Mouse (Mus musculus) hindbrain, embryonic 16.5 days (tissue): ENCODE measurements around the gene Tymp. TPM values are rescaled to one million over a fixed set of nuclear protein-coding genes. Genes with fewer than 3 reads are reported as not detected.

Experiments
- ATAC-seq: fragments of 200-750 bp; cut with Nextera tagmentation; 2 replicates; pipeline ENCODE4 v1.8.0; 2017; ENCODE audit warnings: moderate TSS enrichment, moderate library complexity
- H3K27ac ChIP-seq: fragments of 300-500 bp; sonication (generic); 2 replicates; pipeline ENCODE4 v1.5.1; 2014; ENCODE audit warnings: low read depth, mild to moderate bottlenecking, control low read depth, low read length, moderate library complexity
- H3K27me3 ChIP-seq: fragments of 300-500 bp; sonication (generic); replicated peaks from 2 replicates; pipeline ENCODE4 v1.6.1; 2014; ENCODE audit warnings: low read length; ENCODE audit not compliant: control insufficient read depth, insufficient read depth
- H3K36me3 ChIP-seq: fragments of 300-500 bp; sonication (generic); 2 replicates; pipeline ENCODE4 v1.6.1; 2014; ENCODE audit warnings: mild to moderate bottlenecking, low read length, moderate library complexity, mixed read lengths; ENCODE audit not compliant: control insufficient read depth, insufficient read depth
- H3K4me1 ChIP-seq: fragments of 300-500 bp; sonication (generic); 2 replicates; pipeline ENCODE4 v1.6.1; 2014; ENCODE audit warnings: low read depth, low read length; ENCODE audit not compliant: control insufficient read depth, insufficient read depth
- H3K4me2 ChIP-seq: fragments of 300-500 bp; sonication (generic); 2 replicates; pipeline ENCODE4 v1.6.1; 2014; ENCODE audit warnings: mild to moderate bottlenecking, low read length, control low read depth, moderate library complexity
- H3K4me3 ChIP-seq: fragments of 300-500 bp; sonication (generic); 2 replicates; pipeline ENCODE4 v1.5.1; 2014; ENCODE audit warnings: mild to moderate bottlenecking, low read length, control low read depth, moderate library complexity
- H3K9ac ChIP-seq: fragments of 300-500 bp; sonication (generic); 2 replicates; pipeline ENCODE4 v1.6.1; 2014; ENCODE audit warnings: low read depth, mild to moderate bottlenecking, control low read depth, low read length, moderate library complexity
- H3K9me3 ChIP-seq: fragments of 300-500 bp; sonication (generic); 2 replicates; pipeline ENCODE4 v1.6.1; 2014; ENCODE audit warnings: mild to moderate bottlenecking, low read length, moderate library complexity; ENCODE audit not compliant: control insufficient read depth
- WGBS: fragments of 180-500 bp; shearing (Covaris S2); extraction: QIAGEN DNeasy Blood & Tissue Kit; methylation state at CpG from one replicate; pipeline ENCODE4 v1.1.7; 2014; 5-methylcytosine and 5-hydroxymethylcytosine counted together
- polyA plus RNA-seq: library from polyadenylated mRNA; unstranded; fragments of >200 nt; fragmentation: Nextera tagmentation; extraction: Ambion mirVana; gene quantifications from 2 replicates; pipeline ENCODE4 v1.2.1, GENCODE M21; 2015

Tymp gene
- polyA plus RNA-seq, 1 experiment from 2014 or later = 2.6 TPM

DNA sequence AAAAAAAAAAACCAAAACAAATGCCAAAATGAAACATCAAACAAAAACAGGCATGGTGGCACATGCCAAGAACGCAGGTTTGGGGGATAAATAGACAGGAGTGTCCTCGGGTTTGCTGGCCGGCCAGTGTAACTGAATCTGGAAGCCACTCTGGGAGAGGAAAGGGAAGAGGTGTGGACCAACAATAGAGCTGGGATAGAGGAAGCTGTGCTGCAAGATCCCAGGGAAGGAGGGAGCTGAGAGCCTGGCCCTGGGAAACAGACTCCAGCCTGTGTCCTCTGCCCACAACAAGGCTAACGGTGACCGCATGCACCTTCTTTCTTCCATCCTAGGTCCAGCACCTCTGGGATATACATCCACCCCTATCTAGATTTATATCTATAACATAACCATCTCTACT lies 26.4 kb downstream of the Tymp start:
- Histone ChIP-seq H3K4me1 (peaks cover 10% of the 10 kb centered on the region), H3K9ac (no peak overlapping the region), H3K9me3 (no peaks in the 10 kb centered on the region), H3K27me3 (no peaks in the 10 kb centered on the region), H3K4me2 (no peak overlapping the region), H3K27ac (no peak overlapping the region), H3K4me3 (no peak overlapping the region), H3K36me3 (peaks cover 25% of the 10 kb centered on the region)
- ATAC-seq = no peak
- WGBS = 83% methylated on average over 5 of the region's 5 CpGs

DNA sequence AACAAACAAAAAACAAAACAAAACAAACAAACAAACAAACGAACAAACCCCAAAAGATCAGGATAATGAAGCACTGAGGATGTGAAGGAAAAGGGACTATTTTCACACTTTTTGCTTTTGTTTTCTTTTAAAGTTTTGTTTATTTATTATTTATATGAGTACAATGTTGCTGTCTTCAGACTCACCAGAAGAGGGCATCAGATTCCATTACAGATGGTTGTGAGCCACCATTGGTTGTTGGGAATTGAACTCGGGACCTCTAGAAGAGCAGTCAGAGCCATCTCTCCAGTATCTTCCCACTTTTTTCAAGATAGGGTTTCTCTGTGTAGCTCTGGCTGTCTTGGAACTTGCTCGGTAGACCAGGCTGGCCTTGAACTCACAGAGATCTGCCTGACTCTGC lies 33.5 kb downstream of the Tymp start:
- Histone ChIP-seq H3K9me3 (no peaks in the 10 kb centered on the region), H3K36me3 (no peaks in the 10 kb centered on the region), H3K27me3 (no peaks in the 10 kb centered on the region), H3K9ac (no peak overlapping the region), H3K4me2 (no peak overlapping the region), H3K4me3 (no peak overlapping the region), H3K4me1 (no peaks in the 10 kb centered on the region), H3K27ac (no peak overlapping the region)
- no peak for ATAC-seq
- WGBS = 91% methylated on average over 3 of the region's 3 CpGs

DNA sequence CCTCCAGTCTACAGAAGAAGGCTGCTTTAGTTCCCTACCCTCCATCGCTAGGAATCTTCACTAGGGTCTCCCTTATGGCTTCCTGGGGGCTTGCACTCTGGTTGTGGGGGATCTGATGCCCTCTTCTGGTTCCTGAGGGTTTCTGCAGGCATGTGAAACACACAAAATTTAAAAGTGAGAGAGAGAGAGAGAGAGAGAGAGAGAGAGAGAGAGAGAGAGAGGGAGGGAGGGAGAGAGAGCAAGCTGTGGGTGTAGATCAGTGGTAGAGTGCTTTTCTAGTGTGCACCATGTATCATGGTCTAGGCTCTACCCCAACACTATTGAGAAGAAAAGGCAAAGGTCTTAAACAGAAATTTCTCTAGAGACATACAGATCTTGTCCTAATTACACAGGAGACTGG lies 35.2 kb downstream of the Tymp start:
- Histone ChIP-seq H3K9me3 (no peaks in the 10 kb centered on the region), H3K4me3 (no peak overlapping the region), H3K9ac (no peak overlapping the region), H3K27ac (no peak overlapping the region), H3K4me1 (no peaks in the 10 kb centered on the region), H3K4me2 (no peak overlapping the region), H3K36me3 (no peaks in the 10 kb centered on the region), H3K27me3 (no peaks in the 10 kb centered on the region)
- ATAC-seq = no peak
- 45% methylated on average over 1 of the region's 1 CpGs for WGBS

DNA sequence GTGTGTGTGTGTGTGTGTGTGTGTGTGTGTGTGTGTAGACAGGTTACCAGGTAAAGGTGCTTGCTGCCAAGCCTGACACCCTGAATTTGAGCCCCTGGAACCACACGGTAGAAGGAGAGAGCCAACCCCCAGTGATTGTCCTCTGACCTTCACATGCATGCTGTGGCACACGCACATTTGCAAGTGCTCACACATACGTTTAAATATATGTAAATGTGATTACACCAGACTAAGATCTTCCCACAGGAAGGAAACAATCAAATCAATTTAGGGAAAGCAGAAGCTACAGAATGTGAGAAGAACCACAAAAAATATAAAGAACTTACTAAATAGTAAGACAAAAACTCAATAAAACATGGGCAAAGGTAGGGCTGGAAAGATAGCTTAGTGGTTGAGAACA lies 36.7 kb downstream of the Tymp start:
- H3K4me2 ChIP-seq = no peak overlapping the region

DNA sequence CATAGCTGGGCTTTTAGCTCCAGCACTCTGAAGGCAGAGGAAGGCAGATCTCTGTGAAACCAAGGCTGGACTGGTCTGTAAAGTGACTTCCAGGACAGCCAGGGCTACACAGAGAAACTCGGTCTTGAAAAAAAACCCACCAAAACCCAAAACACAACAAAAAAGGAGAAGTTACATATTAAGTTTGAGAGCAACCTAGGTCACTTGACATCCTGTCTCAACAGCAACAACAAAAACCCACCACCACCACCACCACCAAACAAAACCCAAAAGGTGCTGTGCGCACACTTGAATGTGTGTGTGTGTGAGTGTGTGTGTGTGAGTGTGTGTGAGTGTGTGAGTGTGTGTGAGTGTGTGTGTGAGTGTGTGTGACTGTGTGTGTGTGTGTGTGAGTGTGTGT lies 37.1 kb downstream of the Tymp start:
- Histone ChIP-seq H3K4me1 (no peaks in the 10 kb centered on the region), H3K36me3 (no peaks in the 10 kb centered on the region), H3K4me3 (no peak overlapping the region), H3K27me3 (no peaks in the 10 kb centered on the region), H3K4me2 (no peak overlapping the region), H3K9me3 (no peaks in the 10 kb centered on the region), H3K27ac (no peak overlapping the region), H3K9ac (no peak overlapping the region)
- 92% methylated on average over 2 of the region's 2 CpGs for WGBS
- ATAC-seq = no peak

More for the DNA sequence above, 36.7 kb downstream of the Tymp start:
- no peaks in the 10 kb centered on the region for H3K27me3 ChIP-seq
- no peaks in the 10 kb centered on the region for H3K36me3 ChIP-seq
- no peaks in the 10 kb centered on the region for H3K9me3 ChIP-seq
- no peak overlapping the region for H3K4me3 ChIP-seq
- no peak overlapping the region for H3K27ac ChIP-seq
- no peak overlapping the region for H3K9ac ChIP-seq
- no peaks in the 10 kb centered on the region for H3K4me1 ChIP-seq
- ATAC-seq = no peak
- 89% methylated on average over 3 of the region's 3 CpGs for WGBS

DNA sequence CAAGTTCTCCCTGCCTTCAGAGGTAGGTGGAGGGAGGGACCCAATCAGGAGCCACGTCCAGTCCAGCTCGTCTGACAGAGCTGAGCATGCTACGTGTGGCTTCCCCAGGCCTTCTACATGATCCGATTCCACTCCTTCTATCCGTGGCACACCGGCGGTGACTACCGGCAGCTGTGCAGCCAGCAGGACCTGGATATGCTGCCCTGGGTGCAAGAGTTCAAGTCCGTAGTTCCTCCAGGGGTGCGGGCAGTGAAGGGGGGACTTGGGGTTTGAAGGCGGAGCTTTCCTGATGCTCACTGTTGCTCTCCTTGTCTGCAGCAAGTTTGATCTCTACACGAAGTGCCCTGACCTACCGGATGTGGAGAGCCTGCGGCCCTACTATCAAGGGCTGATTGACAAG lies 40.4 kb downstream of the Tymp start:
- Histone ChIP-seq H3K9me3 (no peaks in the 10 kb centered on the region), H3K4me3 (no peak overlapping the region), H3K27me3 (no peaks in the 10 kb centered on the region), H3K9ac (no peak overlapping the region), H3K36me3 (no peaks in the 10 kb centered on the region), H3K27ac (no peak overlapping the region), H3K4me1 (no peaks in the 10 kb centered on the region), H3K4me2 (no peak overlapping the region)
- 93% methylated on average over 14 of the region's 14 CpGs for WGBS
- no peak for ATAC-seq

DNA sequence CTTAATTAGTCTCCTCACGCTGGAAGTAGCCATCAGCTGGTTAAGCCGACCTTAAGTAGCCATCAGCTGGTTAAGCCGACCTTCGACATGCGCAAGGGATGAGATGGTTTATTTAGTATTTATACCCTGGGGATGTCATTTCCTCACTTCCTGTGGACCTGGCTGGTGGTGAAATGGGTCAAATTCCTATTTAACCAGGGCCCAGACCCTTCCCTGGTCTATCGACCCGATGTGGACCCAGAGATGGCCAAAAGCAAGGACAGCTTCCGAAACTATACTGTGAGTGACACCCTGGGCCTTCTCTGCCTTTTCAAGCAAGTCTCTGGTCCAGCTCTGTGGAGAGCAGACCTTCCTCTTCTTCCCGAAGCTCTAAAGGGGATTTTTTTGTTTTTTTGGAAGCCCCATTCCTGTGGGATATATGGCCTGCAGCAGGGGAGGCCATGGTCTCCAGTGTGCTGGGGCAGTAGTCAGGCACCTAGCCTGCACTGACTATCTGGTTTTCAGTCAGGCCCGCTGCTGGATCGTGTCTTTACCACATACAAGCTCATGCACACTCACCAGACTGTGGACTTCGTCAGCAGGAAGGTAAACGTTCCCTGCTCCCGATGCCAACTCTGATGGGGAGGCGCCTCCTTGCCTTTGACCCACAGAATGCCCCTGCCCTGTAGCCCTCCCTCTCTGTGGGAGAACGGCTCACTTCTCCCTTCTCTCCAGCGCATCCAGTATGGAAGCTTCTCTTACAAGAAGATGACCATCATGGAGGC lies 41.9 kb downstream of the Tymp start:
- H3K36me3 ChIP-seq = no peaks in the 10 kb centered on the region
- H3K9me3 ChIP-seq = no peaks in the 10 kb centered on the region
- no peaks in the 10 kb centered on the region for H3K4me1 ChIP-seq
- H3K27ac ChIP-seq = no peak overlapping the region
- no peaks in the 10 kb centered on the region for H3K27me3 ChIP-seq
- H3K4me3 ChIP-seq = no peak overlapping the region
- 86% methylated on average over 17 of the region's 17 CpGs for WGBS
- H3K4me2 ChIP-seq = no peak overlapping the region
- no peak for ATAC-seq
- H3K9ac ChIP-seq = no peak overlapping the region

DNA sequence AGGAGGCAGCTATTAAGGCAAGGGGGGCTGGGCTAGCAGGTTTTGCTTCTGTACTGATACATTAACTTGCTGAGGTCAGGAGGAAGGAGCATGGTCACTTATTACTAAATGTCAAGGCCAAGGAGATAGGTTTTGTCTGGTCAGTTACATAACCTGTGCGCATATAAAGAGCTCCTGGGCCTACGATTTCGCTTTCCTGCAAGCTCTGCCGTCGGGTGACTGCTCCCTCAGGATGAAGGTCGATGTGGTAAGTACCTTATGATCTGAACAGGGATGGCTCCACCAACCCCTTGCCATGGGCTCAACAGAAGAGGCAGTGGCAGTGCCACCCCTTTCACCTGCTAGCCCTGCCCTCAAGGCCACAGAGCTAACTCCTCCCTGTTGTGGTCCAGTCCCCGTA lies 42.6 kb downstream of the Tymp start, which contains the start of gene Miox:
Gene Miox (plus strand): TSS at position 128 of the 400 bp plus-strand sequence.
- no peak within 1 kb of the TSS for H3K4me2 ChIP-seq
- WGBS = 91% methylated on average over 7 of the region's 7 CpGs
- no peaks in the 10 kb centered on the region for H3K27me3 ChIP-seq
- H3K27ac ChIP-seq = no peak within 1 kb of the TSS
- ATAC-seq = no peak
- no peaks in the 10 kb centered on the region for H3K9me3 ChIP-seq
- H3K4me1 ChIP-seq = no peaks in the 10 kb centered on the region
- no peak within 1 kb of the TSS for H3K4me3 ChIP-seq
- H3K36me3 ChIP-seq = no peaks in the 10 kb centered on the region
- H3K9ac ChIP-seq = no peak within 1 kb of the TSS

DNA sequence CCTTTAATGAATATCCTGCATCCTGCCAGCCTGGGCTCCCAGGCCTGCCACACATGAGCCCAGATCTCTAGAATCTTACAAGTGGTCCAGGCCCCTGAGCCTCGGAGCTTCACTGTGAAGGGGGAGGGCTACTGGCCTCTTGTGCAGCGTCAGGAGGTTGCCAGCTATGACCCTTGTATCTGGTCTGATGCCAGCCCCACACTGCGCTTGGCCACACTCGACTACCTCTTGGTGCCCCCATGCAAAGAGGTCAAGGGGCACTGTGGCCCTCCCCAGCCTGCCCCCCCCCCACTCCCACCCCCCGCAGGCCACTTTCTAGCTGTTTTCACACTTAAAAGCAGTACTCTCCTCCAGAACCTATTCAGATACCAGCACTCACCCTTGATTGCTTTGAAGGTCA lies 50.4 kb downstream of the Tymp start:
- Histone ChIP-seq H3K4me2 (no peak overlapping the region), H3K9me3 (no peaks in the 10 kb centered on the region), H3K27ac (no peak overlapping the region), H3K9ac (no peak overlapping the region), H3K4me1 (no peaks in the 10 kb centered on the region), H3K36me3 (no peaks in the 10 kb centered on the region), H3K4me3 (no peak overlapping the region), H3K27me3 (0 out of 2 replicates have a peak, but pooled peaks cover 2% of the 10 kb centered on the region)
- ATAC-seq = no peak
- 66% methylated on average over 5 of the region's 5 CpGs for WGBS
